Mouse (Mus musculus) megakaryocyte progenitor cell, adult 5-6 weeks (primary cell): ENCODE results near the gene Hdac4. TPM values are rescaled to one million over a fixed set of nuclear protein-coding genes. Genes with fewer than 3 reads are reported as not detected.

Experiments used
- ATAC-seq: replicated peaks from 2 replicates; pipeline ENCODE4 v1.8.0; 2016; ENCODE audit warnings: mild to moderate bottlenecking, moderate TSS enrichment, inconsistent platforms; ENCODE audit not compliant: poor library complexity
- total RNA-seq, 2 experiments: library from RNA; stranded (forward) in 1 of 2; stranded (reverse) in 1 of 2; fragments of 157-497, 149-512 nt in 1 of 2; fragments of 200-1000 nt in 1 of 2; gene quantifications; 2 replicates each; pipeline versions ENCODE4 v1.2.3 to v1.2.4; 2015 to 2017

Hdac4 gene
- total RNA-seq, 2 experiments from 2014 or later: 8.4 to 22.6 TPM

DNA sequence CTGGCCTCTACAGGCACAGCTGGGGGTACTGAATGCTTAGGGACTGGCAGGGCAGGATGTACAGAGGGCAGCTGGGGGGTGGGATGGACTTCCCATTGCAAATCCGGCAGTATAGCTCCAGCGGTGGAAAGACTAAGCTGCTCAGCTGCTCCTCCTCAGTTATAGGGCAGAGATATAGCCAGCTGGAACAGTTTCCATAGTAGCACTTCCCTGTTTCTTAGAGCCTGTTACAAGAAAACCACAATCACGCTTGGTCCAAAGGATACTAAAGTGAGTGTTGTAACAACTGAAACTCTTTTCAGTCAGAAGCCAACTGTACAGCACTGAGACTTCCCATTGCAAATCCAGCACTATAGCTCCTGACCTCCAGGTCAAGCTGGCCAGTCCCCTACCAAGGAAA, 161.3 kb downstream of the Hdac4 start:
- peak; percentile 89 for ATAC-seq

DNA sequence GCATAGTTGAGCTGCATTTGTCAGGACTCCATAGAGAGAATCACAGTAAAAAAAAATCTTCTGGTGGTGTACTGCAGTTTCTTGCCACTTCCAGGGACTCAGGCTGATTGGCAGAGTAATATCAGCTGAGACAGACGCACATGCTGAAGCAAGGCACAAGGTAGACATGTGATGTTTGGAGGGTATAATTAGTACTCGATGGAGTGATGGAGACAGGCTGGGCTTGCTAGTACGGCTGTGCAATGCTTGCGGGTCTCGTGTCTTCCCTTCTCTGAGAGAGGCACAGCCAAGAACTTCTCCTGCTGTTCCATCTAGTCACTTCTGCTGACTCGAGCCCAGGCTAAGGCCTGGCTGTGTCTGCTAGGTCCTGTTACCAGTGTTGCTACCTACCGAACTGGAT, 162.0 kb downstream of the Hdac4 start:
- no peak for ATAC-seq

DNA sequence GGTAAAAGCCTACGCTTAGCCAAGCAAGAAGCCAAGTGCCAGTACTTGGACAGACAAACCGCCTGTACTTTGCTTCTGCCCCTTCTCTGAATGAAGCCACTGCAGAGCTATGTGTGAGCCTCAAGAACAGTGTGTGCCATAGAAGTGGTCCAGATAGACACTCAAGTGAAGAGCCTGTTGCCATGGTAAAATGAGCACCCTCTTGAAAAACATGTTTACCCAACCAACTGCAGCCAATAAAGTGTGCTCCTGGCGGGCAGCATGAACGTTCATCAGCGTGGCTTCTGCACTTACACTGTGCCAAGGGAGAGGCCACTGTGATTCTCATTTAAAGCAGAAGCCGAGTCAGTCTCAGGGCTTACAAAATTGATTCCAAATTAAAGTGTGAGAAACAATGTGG, 165.0 kb downstream of the Hdac4 start:
- ATAC-seq: no peak

DNA sequence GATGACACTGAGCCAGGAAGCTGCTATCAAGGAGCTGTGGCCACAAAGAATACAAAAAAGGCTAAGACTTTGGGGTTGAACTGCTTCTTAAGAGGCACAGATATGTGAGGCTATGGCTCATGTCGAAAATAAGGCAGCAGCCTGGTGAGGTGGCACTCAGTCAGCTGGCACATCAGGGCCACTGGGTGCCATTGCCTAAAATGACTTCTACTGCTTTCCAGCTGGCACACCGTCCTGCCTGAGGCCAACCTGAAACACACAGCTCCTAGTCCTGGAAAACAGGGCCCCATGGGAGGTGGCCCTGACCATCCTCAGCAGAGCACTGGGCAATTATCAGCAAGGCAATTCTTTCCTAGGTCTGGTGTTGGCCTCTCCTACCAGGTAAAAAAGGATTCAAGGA, 167.3 kb downstream of the Hdac4 start:
- no peak for ATAC-seq

DNA sequence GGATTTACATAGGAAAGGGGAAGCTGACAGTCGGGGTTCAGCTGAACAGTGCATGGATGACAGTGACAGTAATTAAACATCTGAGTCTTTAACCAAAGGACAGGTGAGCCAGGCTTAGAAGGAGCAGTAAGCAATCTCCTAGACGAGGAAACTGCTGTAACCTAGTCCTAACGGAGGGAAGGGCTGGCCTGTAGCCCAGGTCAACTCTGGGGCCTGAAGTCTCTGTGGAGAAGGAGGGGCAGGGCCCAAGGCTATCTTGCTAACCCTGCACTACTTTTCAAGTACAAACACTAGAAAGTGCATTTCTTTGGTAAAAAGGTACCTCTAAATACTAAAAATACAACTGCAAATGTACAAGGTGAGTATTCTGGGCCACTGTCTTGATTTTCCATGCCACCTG, 169.1 kb downstream of the Hdac4 start:
- no peak for ATAC-seq

DNA sequence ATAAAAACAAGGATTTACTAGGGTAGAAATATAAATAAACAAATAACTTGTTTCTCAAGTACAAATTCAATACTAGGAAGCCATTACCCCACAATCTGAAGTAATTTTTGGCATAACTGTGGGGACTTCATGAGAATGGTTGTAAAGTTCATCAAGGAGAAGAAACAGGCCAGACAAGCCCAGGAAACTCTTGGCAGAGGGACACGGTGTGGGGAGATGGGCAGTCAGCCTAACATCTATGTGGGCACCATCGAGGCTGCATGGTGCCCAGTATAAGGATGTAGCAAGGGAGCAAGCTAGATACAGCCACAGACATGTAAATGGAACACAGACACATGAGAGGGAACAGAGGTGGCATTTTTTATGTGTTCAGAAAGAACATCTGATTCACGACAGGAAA, 171.6 kb downstream of the Hdac4 start:
- ATAC-seq: no peak

DNA sequence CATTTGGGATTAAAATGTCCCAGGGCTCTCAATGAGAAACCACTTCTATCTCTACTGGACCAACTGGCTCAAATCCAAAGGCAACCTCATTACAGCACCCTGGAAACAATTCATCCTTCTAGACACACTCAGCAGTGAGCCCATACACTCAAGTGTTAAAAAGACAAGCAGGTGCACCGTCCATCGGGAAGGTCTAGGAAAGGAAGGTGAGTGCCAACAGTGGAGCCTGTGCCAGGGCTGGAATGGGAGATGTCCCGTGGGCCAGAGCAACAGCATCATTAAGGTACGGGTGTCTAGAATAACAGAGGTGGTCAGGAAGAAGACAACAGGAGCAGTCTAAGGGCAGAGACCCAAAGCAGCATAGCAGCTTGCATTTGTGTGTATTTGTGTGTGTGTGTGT, 173.5 kb downstream of the Hdac4 start:
- no peak for ATAC-seq

DNA sequence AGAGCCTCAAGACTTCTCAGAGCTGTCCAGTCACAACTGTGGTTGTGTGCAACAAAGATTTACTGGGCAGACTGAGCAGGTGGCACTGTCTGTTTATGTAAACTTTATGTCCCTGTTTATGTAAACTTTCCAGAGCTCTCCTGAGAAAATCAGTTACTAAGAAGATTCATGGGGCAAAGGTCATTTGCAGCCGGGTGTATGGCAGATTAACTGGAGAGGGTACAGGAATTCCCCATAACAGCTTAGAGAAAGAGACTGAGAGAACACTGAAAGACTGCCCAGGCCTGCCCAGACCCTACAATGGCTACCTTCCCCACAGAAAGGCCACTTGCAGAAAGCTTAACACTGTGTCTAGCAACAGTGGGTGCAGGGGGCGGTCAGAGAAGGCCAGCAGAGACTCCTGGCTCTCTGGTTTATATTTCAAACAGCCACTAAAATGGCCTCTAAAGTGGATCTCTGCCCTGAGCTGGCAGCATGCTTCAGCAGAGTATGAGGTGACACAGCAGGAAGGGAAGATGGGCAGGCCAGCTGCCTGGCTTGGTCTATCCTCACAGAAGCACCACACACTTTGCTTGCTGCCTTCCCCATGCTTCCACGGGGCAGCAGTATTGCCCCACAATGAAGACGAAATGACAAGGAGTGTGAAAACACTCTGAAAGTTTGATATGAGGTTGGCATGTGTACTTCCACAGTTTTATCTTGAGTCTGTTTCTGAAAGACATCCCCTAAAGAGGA, 179.4 kb downstream of the Hdac4 start:
- ATAC-seq: no peak

DNA sequence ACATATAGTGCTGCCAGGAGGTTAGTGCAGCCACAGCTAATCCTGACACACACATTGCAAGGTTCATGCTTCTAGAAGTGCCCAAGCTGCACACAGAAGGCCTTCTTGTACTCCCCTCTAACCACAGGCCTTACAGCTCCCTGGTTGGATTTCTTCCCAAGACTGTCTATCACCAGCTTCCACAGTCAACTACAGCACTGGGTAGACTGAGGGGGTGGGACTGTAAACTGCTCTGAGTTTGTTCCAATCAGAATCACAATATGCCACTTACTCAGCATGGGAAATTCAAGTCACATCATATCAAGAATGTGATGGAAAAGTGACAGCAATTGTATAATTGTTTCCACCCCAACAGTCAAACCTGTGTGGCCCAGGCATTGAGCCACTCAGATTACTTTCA, 180.2 kb downstream of the Hdac4 start:
- no peak for ATAC-seq

DNA sequence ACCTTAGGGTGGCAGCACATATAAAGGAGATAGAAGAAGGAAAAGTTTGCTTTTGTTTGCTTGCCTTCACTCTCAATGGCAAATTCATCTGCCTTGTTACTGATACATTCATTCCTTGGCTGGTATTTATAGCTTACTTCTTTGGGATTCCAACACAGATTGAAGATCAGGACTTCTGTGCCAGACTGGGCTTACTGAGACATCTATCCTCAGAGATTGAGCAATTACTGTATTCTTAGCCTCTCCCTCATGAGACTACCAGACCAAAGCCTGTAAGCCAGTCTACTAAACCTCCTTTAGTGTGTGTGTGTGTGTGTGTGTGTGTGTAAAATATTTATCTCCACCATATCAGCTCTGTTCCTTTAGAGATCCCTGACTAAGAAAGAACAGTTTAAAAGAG, 181.0 kb downstream of the Hdac4 start:
- no peak for ATAC-seq

DNA sequence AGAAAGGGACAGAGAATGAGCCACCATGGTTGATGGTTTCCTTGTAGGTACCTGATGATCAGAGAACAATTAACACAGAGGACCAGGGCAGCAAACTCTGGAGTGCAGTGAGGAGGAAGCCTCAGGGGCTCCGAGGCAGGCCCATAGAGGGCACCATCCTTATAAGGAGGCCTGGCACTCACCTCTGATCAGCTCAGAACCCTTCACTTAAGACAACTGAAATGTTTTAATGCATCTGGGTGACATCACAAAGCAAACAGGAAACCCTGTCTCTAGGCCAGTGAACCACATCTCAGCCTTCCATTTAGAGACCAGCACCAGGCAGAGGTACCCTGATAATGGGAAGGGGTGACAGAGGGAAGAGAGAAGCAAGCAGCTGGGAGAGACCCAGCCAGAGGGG, 188.8 kb downstream of the Hdac4 start:
- ATAC-seq: no peak

DNA sequence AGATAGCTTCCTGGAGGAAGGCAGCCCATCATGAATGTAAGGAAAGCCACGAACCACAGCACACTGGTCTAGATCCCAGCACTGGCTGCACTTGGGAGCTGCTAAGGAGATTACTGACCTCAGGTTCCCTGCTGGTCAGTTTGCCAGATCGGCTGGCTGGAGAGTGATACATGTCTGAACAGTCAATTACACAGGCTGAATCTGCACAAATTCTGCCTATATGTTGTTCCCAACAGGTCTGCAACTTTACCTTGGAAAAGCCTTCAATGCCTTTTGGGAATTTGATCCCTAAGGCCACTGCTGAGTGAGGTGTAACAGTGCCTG, 189.9 kb downstream of the Hdac4 start:
- no peak for ATAC-seq

DNA sequence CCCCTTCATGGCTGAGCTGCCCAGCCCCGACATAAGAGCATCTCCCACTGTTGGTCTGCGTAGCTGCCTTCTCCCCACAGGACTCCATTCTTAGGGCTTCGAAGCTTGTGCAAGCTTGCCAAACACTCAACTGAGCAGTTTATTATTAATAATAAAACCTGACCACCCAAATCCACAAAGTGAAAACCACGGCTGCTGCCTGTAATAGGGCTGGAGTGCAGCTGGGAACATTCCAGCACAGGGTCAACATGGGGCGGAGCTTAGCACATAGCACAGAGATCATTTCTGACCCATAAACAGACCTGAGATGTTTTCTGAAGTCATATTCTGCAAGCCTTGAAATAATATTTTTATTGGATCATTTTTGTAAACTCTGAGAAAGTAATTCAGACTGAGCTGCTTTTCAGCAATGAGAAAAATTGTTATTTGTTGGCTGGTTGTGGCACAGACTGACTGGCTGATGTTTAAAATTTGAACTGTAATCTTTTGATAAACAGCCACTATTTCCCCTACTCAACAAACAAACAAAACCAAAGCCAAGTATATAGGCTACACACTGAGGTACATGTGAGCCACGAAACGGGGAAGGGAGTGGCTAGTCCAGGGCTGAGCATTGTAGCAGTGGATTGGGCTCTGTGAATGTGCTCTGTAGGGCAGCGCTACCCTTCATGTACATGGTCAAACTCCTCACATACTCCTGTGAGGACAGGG, 190.4 kb downstream of the Hdac4 start:
- ATAC-seq: no peak

DNA sequence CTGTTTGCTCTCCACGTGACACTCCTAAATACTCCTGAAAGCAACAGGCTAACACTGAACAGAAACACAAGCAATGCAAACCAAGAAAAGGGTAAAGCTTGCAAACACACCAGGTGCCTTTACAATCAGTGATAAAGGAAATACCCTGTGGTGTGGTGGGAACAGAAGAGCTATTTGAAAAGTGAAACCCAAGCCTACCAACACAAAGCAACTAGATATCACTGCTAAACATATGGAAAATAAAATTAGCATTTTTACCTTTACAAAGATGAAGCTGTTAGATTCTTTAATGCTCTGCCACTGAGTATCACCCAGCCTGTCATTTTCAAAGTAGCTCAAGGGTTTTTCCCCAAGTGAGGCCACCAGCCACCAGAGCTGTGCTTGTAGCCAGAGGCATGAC, 191.4 kb downstream of the Hdac4 start:
- ATAC-seq: no peak

DNA sequence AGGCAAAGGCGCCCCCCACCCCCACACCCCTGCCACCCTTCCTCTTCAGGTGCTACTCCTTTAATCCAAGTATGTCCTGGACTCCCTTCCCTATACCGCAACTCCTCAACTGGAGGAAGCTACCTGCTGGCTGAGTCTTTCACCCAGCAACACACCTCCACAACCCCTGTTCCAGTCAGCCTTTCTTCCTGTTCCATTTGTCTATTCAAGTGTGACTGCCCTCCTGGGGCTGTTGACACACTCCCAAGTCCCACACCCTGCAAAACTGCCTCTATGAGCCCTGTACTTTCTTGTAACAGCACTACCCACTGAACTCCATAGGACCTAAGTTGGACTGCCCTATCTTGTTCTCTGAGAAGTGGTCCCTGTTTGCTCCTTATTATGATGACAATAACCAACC, 195.3 kb downstream of the Hdac4 start:
- no peak for ATAC-seq

DNA sequence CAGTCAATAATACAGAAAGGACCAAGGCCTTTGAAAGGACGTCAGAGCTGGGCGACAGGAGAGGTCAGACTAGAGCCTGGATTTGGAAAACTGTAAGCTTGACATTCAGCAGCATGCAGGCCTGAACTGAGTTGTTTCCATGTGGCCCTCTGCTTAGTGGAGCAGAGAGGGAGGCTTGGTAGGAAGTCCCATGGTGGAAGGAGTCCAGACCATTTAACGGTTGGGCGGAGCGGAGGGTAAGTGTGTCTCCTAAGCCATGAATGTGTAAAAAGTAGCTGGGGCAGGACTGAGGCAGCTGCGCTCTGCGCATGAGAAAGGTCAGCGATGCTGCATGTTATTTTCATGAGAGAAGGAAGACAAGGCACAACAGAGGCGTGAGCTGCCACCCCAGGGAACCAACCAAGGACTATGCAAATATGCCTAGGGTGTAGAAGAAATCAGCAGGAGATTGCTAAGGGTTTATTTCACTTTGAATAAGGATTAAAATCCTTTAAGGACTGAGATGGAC, 201.8 kb downstream of the Hdac4 start:
- ATAC-seq: no peak

DNA sequence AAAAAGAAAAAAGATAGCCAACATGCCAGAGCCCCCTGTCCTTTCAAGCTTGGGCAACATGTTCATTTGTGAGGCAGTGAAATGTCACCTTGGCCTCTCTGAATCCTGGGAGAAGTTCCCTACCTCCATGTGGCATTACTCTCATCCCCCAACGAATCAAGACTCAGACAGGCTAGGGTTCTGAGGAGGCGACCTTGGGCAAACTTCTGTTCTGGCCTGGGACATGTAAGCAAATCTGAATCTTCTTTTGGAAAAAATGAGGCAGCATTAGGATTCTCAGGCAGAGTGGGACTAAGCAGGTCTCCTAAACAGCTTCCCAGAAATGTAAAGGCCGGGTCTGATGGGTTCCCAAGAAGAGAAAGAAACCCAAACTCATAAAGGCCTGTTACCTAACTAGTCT, 202.8 kb downstream of the Hdac4 start:
- no peak for ATAC-seq

DNA sequence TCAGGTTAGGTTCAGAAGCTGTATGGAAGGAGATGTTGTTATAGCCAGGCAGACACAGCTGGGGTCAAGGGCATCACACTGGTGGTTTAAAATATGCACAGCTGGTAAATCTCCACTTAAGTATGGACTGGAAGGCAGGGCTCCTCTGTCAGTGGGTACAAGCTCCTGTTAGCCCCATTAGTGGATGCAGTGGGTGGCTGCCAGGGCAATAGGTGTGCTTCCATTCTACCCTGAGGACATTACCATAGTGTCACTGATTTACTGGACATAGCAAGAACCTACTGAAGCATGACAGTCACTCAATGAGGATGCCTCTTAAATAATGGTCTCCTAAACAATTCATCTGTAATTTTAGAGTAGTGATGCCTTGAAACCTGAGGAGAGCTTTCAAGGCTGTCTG, 203.9 kb downstream of the Hdac4 start:
- ATAC-seq: no peak

DNA sequence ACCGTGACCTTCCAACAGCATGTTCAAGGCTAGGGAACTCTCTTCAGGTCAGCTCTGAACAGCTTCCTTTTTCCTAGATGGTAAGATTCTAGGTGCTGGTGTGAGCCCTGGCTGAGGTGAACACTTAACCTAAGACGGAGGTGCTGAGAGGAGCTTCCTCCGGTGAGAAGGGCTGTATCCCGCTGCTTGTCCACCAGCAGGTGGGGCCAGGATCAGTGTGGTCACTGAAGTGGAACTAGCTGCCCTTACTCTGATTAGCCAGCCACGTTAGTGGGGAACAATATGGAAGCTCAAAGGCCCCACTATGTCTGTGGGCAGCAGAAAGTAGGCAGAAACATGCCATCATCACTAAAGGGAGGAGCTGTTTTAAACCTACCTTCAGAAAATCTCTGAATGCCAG, 204.6 kb downstream of the Hdac4 start:
- no peak for ATAC-seq

DNA sequence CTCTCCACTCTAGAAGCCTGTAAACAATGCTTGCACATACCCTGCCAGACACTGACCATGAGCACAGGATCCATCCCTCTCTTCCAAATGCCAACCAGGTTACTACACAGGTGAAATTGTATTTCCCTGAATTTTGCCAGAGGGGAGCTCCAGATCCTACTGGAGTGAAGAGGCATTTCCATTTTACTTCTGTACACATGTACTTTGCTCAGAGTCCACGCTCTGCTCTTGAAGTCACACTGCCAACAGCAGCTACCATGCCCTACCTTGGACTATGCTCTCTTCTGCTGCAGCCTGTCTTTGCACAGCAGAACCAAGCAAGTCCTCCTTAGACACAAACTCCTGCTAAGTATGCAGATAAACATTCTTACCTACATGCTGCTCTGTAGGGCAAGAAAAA, 206.6 kb downstream of the Hdac4 start:
- no peak for ATAC-seq

DNA sequence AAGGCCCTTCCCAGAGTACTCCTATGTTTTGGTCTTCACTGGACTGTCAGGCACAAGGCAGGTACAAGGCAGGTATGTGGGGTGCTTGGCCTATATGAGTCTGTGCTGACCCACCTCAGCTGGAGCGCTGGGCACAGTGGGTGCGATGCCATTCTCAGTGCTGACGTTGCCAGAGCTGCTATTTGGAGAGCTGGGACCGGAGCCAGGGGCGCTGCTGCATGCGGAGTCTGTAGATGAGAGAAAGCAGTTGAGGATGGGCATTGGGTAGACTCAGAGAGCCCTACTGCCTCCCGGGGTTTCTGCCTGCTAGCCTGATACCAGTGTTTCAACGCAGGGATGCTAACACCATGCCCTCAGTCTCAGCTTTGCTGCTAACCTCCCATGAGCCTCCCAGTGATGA, 208.1 kb downstream of the Hdac4 start:
- ATAC-seq: no peak

DNA sequence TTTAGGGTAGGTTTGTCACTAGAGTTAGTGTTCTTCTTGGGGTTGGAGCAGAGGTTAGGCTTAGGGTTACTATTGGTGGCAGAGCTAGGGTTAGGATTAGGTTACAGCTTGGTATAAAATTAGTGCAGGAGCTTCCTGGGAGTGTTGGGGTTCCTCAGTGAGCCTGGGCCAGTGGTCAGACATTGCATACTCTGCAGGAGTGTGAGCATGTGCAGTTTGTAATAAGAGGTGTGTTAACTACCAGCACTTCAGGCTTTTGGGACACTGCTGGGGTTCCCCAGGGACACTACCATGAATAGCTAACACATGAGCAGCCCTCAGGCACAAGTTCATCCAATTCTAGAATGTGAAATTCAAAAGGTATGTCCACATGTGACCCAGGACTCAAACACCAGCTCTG, 209.7 kb downstream of the Hdac4 start:
- no peak for ATAC-seq

DNA sequence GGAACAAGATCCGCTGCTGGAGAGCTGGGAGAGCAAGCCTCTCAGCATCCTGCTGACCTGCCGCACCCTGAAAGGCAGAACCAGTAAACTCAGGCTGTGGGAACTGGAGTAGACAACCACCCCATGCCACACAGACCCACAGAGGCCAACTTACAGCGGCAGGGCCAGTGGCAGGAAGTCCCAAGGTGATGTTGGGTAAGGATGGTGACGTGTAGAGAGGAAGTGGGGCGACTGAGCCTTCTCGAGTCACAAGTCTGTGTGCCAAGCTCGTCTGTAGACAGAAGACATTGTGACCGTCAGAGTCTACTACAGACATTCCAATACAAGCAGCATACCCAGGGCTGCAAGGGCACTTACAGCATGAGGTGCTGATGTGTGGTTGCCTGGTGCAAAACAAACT, 211.0 kb downstream of the Hdac4 start:
- ATAC-seq: peak; percentile 91
